Mouse (Mus musculus): ENCODE results near the gene B4galnt2.
"Not testable (repeated sequence)": the region's sequence is repeated elsewhere in the genome, so short reads cannot be mapped to it uniquely, and the experiment has no call there.

B4galnt2 gene

DNA sequence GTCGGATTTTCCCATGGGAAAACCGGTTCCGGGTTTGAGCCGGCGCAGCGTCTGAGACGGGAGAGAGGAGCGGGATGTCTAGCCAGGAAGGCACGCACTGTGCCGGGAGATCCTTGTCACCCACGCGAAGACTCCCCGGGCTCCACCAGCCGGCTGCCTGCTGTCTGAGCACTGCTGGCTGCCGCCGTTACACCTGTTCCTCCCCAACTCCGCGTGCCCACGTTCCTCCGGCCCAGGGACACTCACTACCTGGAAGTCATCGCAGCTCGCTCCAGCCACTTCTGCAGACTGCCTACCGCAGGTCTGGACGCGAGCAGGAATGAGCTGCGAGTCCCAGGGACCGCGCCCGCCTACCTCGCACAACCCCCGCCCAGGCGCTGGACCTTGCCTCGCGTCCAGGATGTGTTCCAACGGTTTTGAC, at the start of gene B4galnt2:
TSS of gene B4galnt2 (minus strand) at position 321 of the 421 bp plus-strand sequence.
- peak; percentile 19 to 55 for DNase-seq

DNA sequence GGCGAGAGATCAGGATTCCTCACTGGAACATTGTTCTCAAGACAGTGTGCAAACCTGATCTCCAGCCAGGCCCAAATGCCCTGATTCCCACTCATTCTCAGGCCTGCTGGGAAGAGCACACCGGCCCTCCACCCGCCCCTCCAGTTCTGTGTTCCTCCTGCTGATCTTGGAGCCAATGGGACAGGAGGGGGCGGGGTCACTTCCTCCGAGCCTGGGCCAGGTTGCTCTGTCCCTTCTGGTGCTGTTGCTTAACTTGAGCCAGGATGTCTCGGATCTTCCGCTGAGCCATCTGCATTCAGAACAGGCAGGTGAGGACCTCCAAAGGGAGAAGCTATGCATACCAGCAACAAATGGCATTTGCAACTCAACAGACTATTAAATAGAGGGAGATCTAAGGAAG, 48.6 kb upstream of the B4galnt2 start:
- no peak for DNase-seq

DNA sequence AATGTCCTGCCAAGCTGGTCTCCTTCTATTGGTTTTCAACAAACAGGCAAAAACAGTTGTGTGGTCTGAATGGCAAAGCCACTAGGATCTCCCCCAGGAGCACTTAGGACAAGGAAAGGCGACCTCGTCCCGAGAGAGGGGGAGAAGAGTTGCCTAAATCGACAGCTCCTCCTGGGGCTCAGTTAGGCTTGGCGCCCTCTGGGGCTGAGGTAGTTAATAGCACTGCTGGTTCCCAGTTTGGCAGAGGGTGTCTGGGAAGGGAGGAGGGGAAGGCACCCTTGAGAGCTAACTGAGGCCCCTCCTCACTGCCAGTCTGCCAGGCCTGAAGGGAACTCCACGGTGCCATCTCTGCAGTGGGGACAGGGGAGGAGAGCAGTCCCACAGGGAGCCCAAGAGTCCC, 44.5 kb upstream of the B4galnt2 start:
- DNase-seq = no peak

DNA sequence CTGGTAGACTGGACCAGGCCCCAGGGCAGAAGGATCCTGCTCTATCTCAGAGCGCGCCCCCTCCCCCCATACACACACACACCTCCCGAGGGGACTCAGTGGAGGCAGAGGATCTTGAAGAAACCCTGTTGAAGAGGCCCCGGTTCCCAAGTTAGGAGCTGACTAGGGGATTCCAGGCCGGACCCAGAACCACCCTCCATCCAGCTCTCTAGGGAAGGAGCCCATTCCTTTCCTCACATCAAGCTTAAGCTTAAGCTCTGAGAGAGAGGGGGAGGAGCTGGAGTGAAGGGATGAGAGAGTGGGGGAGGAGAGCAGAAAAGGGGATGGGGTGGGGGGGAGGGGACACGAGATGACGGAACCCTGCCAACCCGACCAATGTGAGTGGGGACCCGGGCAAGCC, 43.6 kb upstream of the B4galnt2 start:
- no peak for DNase-seq

DNA sequence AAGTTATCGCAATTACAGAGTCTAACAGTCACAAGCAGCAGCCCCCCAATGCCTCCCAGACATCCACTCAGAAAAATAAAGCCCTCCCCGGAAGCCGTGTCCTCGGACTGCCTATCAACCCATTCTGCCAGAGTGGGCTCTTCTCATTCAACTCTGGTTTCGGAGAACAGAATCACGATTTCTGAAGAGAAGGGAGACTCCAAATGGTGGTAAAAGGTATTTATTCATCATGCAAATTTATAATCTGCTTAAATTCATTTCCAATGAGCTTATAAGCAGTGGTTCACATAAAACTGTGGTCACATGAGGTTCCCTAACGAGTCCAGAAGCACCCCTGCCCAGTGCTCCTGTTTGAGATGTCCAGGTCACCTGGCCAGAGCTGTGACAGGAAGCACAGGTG, 42.7 kb upstream of the B4galnt2 start:
- no peak for DNase-seq

DNA sequence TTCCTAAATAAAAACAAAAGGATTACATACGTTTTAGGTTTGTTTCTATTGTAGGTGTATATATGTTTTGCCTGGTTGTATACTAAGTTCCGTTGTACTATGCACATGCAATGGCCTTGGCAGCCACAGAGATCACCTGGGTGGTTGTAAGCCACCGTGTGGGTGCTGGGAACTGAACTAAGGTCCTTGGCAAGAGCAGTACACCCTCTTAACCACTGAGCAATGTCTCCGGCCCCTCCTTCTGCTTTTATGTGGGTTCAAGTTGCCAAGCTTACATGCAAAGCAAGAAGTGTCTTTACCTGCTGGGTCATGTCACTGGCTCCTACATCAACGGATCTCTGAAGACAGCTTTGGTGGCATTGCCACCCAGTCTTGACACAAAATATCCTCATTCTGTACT, 38.6 kb upstream of the B4galnt2 start:
- DNase-seq = no peak

DNA sequence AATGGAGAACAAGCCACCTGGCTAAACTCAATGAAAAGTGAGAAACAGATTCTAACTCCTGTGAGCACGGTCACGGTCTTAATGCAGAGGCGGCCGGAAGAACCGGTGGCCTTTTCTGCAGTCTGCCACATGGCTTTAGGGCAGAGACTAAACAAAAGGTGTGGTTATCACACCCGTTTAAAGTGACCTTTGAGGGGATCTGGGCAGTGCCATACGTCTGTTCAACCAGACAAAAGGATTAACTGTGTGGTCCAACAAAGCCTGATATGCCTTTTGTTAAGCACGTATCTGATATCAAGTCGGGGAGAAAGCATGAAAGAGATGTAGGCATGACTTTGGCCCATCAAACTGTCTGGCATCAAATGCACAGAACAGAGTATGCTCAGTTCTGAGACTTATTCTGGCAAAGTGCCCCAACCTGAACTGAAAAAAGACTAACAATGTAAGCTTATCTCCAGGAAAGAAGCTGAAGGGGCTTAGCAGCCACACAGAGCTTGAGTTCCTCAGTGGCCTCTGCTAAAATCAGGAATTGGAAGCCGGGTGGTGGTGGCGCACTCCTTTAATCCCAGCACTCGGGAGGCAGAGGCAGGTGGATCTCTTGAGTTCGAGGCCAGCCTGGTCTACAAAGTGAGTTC, 31.3 kb upstream of the B4galnt2 start:
- DNase-seq = no peak

DNA sequence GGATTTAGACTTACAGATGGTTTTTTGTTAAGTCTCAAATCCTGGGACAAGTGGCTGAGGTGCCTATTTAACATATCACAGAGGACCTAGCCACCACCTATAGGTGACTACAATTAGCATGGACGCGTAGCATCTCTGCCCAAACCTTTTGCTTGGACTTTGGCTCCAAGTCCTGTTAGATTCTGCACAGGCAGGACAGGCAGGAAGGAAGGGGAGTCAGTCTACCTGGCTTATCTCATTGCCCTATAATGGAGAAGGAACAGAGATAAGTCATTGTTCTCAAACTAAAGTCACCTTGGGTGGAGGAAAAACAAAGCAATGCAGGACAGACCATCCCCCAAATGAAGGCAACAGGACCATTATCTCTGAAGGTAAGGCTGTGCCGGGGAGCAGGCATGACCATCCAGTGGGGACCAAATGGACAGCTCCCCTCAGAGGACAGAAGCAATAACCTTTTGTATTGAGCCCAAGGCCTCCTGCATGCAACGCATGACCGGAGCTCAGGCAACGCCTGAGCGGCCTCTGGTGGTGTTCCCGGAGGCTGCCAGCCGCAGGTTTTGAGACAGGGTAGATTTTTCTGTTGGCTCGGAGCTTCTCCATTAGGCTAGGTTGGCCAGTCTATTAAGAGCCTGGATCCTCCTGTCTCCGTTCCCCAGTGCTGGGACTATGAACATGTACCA, 25.3 kb upstream of the B4galnt2 start:
- peak; percentile 40 to 53 for DNase-seq

DNA sequence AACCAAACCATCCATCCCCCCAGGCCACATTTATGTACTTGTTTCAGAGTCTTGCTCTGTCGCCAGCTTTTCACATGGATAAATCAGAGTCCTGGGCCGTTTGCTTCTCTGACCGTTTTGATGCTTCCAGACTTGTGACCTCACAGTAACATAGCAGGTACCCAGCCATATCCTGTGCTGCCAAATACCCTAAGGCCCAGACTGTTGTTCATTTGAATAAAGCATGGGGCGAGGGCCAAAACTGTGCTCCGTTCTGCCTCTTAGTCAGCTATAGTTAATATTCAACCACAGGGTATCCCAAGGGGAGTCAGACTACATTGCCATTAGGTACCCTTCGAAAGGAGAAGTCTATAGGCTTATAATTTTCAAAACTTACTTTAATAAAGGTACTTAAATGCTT, 21.7 kb upstream of the B4galnt2 start:
- peak; percentile 66 to 76 for DNase-seq

DNA sequence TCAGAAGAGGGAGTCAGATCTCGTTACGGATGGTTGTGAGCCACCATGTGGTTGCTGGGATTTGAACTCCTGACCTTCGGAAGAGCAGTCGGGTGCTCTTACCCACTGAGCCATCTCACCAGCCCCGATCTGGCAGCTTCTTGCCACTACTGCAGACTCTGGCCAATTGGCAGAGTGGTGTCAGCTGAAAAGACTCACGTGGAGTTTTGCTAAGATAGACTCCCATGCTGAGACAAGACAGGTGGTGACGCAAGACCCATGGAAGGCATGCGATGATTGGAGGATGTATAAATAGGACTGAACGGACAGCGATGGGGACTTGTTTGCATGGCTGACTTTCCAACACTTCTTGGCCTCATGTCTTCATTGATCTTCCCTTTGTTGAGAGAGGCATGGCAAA, 17.5 kb upstream of the B4galnt2 start:
- DNase-seq = not testable (repeated sequence)

DNA sequence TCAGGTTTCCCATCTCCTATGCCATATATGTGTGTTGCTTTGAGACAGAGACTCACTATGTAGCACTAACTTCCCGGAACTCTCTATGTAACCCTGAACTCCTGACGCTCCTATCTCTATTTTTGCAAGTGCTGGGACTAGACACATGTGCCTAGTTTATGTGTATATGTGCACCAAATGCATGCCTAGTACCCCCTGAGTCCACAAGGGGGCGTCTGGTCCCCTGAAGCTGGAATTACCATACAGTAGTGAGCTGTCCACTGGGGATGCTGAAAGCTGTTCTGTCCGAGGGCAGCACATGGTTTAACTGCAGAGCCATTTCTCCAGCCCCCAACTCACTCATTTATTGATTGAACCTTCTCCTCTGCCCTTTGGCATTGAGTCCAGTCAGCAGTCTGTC, 11.7 kb upstream of the B4galnt2 start:
- DNase-seq = no peak

DNA sequence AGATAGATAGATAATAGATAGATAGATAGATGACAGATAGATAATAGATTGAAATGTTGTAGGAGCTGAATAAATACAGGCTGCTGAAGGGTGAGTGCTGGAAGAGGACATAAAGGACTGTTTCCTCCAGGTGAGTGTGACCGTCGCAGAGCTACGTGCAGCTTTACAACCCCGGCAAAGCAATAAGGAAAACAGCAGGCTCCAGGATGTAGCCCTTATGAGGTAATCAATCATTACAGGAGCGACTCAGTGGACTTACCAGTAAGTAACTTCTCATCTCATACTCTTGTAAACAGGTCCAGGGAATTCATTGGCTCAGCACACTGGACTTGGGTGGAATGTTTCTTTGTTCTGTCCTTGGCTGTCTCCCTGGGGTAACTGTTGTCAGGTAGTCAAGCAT, 11.3 kb upstream of the B4galnt2 start:
- no peak for DNase-seq

DNA sequence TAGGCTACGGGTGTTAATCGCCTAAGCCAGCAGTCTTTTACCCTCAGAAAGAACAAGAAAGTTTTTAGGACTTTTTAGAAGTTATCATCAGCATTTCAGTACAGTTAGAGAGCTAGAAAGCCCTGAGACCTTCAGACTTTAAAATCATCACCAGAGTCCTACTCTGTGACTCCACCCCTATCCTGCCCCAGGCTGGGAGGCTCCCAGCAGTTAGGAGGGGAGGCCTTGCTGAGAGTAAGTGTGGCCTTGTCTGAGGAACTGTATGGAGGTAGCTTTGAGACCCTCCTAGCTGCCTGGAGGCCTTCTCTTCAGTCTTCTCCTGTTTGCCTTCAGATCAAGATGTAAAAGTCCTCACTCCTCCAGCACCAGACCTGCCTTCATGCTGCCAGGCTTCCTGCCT, 9.5 kb upstream of the B4galnt2 start:
- DNase-seq = no peak

DNA sequence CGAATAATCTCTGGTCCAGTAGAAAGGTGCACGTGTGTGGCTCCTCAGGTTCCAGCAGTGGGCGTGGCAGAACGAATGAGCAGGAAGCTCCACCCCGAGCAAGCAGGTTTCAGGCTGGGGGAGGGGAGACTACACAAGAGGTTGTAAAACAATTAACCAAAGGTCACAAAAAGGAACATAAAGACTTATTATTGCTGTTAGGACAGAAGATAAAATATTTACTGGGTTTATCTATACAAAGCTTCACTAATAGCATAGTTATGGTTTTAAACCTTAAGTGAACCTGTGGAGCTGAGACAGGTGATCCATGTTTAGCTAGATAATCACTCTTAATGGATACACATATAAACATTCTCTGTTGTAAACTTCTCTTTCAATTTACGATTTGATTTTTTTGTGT, 8.8 kb upstream of the B4galnt2 start:
- not testable (repeated sequence) for DNase-seq

DNA sequence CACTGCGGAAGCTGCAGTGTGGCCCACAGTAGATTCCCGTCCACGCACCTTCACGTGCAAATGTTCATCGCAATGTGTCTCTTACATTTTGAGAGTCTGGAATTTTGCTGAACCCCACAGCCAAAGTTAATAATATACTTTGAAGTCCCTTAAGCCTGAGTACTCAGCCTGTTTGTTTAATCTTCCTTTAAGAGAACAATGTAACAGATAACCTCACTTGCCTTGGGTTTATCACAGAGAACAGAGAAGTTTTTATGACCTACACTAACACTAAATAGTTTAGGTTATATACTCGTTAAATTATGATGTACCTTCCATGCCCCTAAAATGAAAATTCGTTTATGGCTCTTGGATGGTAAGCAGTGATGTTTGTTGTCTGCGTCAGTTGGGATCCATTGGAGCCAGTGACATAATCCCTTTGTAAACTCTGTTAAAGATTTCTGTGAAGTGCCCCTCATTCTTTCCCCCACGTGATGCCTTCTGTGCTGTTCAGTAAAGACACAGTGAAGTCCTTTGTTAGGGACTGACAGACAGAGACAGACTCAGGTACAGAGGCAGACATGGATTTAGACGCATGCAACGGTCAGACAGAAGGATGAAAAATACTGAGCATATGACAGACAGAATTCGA, 7.4 kb upstream of the B4galnt2 start:
- DNase-seq = no peak

DNA sequence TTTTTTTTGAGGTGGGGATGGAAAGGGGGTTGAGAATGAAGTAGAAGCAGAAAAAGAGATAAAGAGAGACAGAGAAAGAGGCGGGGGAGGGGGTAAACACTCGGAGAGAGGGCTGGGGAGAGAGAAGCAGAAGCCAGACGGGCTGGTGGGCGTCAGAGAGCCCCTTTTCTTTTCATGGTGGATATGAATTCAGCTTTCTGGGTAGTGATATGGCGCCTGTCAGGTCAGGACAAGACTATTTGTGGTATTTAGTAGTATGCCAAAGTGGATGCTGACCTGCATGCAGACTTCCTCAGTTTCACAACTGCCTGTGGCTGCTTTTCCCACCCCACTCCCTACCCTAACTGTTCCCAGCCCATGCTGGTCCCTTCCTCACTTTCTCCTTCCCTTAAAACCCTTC, 1.7 kb upstream of the B4galnt2 start:
- DNase-seq = no peak

DNA sequence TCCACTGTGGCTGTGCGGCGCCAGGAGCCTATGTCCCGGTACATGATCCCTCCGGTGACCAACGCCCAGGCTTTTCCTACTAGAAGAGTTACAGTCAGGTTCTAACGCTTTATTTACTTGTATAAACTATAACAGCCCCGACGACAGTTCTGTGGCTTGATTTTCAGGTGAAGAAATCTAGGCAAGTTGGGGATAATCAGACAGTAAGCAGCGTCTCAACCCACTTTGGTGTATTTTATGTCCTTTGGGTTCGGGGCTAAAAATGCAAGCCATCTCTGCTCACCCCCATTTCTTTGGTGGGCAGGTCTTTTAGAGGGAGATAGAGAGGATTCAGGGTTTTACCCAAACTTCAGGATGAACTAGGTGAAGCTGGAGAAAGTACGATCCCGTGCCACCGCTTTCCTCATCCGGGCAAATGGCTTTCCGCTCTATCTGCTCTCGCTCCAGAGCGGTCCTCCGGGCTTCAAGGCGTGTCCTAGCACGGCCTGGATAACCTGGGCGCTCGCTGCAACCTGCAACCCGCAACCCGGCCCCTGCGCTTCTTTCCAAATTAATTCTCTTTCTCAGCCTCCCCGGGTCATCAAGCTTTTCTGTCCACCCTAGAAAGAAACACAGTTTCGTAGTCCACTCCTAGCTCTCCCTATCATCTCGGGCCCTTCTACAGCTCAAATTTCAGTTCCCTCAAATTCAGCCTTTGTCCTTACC, 467 bp upstream of the B4galnt2 start:
- DNase-seq = peak in 1 of 2 experiments; percentile 8

DNA sequence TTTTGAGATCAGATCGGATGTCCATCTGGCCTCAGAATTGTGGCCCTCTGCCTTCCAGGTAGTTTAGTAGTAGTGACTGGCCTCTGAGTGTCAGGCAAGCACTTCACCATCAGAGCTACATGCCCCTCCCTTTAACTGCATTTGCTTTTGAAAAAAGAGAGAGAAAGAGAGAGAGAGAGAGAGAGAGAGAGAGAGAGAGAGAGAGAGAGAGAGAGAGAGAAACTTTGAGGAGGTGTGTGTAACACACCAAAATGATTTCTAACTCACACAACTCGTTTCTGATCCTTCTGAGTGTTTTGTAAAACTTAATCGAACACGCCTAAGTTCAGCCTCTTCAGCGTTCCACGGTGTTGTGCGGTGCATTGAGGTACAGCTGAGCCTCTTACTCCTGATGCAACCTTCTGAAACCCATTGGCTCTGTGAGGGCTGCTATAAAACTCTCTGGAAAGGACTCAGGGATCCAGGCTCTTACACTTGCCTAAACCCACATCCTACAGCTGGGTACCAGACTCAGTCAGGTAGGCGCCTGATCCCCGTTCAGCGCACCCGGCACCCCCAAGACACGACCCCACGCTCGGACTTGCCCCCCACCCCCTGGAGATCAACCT, 628 bp downstream of the B4galnt2 start:
- DNase-seq = no peak

DNA sequence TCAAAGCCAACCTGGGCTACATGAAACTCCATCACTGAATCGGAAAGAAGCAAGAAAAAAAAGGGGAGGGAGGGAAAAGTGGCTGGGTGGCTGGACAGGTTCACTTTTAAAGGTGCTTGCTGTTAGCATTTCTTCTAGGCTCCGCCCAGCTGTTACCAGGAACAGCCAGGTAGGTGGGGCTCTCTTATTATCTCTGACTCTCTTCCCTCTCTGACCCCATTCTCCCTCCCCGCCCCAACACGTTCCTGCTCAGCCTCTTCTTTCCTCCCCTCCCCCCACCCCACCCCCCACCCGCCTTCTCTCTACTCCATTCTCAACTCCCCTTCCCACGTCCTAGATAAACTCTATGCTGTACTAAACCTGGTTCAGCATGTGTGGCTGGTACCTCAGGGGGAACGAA, 3.1 kb downstream of the B4galnt2 start:
- no peak for DNase-seq

DNA sequence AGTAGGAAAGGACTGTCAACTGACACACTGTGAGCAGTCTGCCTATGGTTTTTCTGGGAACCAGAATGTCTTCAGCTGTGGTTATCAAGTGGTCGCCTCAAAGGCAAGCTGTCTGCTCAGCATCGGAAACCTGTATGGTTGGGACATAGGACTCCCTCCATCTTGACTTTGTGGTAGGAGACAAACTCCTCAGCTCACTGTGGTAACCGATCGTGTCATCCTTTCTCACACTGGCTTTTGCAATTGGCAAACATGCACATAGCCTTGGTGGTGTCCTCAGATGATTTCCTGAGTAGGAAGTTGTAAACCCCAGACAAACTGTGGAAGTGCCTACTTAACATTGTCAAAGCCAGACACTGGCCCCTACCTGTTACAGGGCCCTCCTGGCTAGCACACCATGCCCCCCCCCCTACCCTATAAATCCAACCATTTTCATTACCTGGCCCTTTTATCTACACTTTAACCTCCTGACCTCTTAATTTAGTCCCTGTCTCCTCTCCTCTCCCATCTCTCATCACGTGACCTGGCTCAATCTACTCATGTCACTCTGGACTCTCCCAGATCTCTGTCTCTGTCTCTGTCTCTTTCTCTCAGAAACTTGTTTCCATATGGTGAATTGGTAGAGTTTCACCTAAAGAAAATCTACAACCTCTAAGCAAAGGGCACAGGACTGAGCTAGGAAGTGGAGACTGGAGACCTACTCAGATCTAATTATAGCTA, 6.7 kb downstream of the B4galnt2 start:
- no peak for DNase-seq

DNA sequence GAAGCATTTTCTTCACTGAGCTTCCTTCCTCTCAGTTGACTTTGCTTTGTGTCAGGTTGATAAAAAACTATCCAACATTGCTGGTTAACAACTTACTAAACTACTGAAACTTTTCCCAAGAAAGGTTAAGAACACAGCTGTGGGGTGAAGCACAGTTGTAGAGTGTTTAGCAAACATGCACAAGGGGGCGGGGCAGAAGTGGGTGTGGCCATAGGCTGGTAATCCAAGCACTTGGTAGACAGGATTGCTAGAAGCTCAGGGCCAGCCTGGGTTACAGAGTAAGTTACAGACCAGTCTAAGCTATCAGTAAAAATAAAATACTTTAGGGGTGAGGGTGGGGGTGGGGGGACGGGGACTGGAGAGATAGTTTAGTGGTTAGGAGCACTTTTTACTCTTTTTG, 10.4 kb downstream of the B4galnt2 start:
- DNase-seq = peak; percentile 7 to 43

DNA sequence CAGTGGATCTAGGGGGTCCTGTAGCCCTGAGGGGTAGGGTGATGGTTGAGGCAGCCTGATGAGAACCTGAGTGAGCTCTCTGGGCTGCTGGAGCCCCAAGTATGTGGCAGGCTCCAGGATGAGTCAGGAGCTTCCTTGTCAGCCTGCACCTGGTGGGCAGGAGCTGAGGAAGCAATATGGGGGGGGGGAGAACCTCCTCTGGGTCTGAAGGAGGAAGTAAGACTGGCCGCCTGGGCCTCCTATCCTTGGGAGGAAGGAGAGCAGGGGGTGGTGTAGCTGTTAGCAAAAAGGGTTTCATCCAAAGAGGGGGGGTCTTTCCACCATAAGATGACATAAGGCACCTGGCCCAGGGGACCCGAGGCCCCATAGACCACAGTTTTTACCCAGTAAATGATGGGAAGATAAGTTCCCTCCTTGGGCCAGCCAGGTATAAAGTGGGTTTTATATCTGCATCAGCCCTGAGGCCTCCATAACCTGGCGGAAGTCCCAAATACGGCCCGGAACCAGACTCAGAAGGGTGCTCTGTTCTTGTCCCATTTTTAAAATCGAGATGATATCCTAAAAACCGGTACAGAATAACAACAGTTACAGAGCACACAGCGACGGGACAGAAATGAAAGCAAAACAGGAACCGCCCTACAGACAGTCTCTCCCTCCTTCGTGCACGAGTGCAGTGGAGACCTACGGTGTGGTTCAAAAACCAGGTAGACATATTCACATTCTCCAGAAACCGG, 18.1 kb downstream of the B4galnt2 start:
- DNase-seq = no peak
